Mouse (Mus musculus) urinary bladder, adult 2 months (tissue): ENCODE results near the gene Med20. TPM values are rescaled to one million over a fixed set of nuclear protein-coding genes. Genes with fewer than 3 reads are reported as not detected.

Experiments
- DNase-seq: peaks from one replicate; pipeline ENCODE4 v3.0.0; 2022; ENCODE audit warnings: low spot score
- polyA plus RNA-seq: library from polyadenylated mRNA; depleted of rRNA; stranded (reverse); fragments of >200 nt; gene quantifications from 2 replicates; pipeline ENCODE4 v1.2.3, GENCODE M21; 2012; rRNA removed

Med20 gene
- polyA plus RNA-seq, result 33.7 and 48.5 TPM in 2 replicates

- peak; percentile 89 for DNase-seq
Measured at GRCm38 (mm10) chr17:47610849-47611660, at the start of gene Med20, which contains the start of the genes Bysl and Gm20517. Gene Med20 (plus strand): TSS chr17:47611582. Gene Bysl (minus strand): TSS chr17:47611492. Gene Gm20517 (plus strand): TSS chr17:47611589.

DNA sequence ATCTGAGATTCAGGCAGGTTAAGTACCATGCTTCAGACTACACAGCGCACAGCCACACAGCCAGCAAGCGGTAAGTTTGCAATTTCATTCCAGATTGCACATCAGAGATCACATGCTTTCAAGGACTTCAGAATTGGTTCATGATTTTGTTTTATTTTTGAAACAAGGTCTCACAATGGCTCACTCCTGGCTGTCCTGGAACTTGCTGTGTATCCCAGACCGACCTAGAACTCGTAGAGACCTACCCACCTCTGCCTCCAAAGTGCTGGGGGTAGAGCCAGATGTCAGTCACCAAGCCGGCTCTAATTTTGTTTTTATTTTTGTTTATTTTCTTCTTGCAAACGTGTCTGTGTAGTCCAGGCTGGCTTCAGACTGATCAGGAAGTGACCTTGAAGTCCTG lies 48.5 kb upstream of the Med20 start:
- no peak for DNase-seq

GRCm38 (mm10) chr17:47564612-47565011 lies 46.8 kb upstream of the Med20 start:
- no peak for DNase-seq

- DNase-seq, result no peak
Measured at GRCm38 (mm10) chr17:47566133-47566532, 45.2 kb upstream of the Med20 start.

- no peak for DNase-seq
Measured at GRCm38 (mm10) chr17:47567271-47567670, 44.1 kb upstream of the Med20 start.

DNA sequence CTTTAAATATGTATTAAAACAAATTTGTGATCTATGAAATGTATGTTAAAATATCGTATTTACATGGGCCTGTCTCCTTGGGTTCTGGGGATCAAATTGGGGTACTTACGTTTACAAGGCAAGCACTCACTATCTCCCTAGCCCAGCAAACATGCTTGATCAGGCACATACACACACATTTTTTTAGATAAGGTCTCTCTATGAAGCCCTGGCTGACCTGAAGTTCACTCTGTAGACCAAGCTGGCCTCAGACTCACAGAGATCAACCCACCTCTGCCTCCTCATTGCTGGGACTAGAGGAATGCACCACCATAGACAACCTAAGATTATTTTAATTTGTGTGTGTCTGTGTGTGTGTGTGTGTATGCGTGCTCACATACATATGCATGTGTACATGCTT lies 43.0 kb upstream of the Med20 start:
- no peak for DNase-seq

DNA sequence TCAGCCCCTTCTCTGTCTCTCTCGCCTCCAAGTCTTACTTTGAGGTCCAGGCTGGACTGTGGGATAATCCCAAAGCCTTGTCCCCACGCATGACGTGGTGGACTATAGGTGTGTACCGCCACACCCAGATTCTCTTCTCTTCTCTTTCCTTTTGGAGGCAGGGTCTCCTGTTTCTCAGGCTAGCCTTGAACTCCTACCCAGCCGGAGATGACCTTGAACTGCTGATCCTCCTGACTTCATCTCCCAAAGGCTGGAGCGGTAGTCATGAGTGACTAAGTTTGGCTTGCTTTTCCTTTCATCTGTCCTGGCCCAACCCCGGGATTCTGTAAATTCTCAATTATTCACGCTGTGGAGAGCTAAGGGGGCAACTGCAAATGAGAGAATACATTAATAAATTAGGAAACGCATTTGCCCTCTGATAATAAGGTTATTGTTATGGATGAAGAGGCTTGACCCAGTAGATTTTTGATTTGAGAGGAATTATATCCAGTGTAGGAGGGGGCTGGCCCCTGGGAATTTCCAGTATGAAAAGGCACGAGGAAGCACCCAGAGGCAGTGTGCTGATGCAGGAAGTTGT lies 42.3 kb upstream of the Med20 start:
- no peak for DNase-seq

DNA sequence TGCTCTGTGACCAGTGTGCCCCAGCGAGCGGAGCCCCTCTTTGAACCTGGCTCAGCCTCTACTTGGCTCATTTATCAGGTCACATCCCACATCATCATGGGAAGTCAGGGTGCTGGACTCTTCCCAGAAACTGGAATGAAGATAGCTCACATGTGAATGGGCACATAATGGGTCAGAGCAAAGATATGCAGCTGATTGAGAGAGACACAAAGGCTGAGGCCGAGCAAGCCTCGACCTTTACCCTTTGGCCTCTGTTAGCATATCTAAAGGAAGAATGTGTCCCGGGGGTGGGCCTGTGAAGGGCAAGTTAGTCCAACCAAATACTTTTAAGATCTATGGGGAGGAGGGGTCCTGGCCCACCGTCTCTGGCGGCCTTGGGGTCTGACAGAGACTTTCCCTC lies 39.8 kb upstream of the Med20 start:
- DNase-seq, result no peak

DNA sequence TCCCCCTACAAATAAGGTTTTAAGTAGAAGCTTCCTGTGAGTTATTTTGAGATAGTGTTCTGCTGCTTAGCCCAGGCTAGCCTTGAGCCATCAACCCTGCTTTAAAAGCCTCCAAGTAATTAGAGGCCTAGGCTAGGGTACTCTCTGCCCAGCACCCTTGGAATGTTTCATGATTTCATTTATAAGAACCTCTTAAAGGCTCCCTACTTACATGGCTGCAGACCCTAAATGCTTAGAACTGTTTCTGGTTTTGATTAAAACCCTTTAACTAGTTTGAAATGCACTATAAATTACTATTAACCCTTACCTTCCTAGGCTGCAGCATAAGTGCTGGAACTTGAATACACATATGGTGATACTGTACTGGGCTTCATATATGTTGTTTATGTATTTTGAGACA lies 38.9 kb upstream of the Med20 start:
- DNase-seq, result no peak

DNA sequence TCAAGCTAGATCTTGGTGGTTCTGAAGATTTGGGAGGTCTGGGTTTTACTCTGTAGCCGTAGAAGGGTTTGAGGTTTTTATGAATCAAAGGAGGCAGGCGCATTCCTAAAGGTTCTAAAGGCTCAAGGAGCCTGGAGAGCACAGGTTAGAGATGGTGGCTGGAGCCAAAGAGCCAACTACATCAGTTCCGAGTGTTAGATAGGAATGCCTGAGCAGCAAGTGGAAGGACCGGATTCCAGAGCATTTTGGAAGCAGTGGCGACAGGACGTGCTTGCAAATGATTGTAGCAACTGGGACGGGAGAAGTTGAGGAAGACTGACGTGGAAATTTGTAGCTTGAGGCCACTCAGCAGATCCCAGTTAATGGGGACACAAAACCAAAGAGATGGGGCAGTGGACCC lies 37.4 kb upstream of the Med20 start:
- no peak for DNase-seq

GRCm38 (mm10) chr17:47574830-47575229 lies 36.6 kb upstream of the Med20 start:
- DNase-seq, result no peak

DNA sequence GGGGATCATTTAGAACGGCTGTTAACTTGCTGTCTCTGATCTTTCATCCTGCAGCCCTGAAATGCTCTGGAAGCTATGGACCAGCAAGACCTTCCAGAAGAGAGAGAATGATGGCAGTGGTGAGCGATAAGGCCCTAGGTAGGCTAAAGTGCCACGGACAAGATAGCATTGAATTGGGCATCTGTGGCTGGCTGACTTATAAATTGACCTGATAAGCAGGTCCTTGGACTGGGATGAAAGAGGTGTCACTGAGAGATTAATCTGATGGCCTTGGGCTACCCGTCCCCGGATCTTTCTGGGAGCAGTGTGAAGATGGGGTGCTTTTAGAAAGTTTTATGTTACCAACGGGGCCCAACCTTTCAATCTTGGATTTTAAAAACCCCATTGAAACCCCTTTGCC lies 32.7 kb upstream of the Med20 start:
- no peak for DNase-seq

GRCm38 (mm10) chr17:47580962-47581361 lies 30.4 kb upstream of the Med20 start:
- no peak for DNase-seq

GRCm38 (mm10) chr17:47588517-47588916 lies 22.9 kb upstream of the Med20 start:
- DNase-seq, result no peak

- DNase-seq, result no peak
Measured at GRCm38 (mm10) chr17:47591073-47591472, 20.3 kb upstream of the Med20 start.

- peak; percentile 81 for DNase-seq
Measured at GRCm38 (mm10) chr17:47593215-47593853, 18.0 kb upstream of the Med20 start.

DNA sequence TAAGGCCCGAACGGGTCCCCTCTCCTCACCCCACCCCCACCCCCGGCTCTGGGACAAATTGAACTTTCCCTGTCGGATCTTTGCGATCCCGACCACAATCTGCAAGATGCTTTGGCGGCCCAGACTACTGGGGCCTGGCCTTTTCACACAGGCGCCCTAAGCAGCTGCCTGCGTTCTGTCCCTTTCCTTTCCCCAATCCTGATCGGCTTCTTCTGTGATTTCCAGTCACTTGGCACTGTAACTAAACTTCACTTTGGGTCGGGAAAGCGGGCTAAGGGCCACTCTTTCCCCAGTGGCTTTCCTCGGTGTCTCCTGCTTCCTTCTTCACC lies 17.6 kb upstream of the Med20 start:
- DNase-seq, result peak; percentile 36

DNA sequence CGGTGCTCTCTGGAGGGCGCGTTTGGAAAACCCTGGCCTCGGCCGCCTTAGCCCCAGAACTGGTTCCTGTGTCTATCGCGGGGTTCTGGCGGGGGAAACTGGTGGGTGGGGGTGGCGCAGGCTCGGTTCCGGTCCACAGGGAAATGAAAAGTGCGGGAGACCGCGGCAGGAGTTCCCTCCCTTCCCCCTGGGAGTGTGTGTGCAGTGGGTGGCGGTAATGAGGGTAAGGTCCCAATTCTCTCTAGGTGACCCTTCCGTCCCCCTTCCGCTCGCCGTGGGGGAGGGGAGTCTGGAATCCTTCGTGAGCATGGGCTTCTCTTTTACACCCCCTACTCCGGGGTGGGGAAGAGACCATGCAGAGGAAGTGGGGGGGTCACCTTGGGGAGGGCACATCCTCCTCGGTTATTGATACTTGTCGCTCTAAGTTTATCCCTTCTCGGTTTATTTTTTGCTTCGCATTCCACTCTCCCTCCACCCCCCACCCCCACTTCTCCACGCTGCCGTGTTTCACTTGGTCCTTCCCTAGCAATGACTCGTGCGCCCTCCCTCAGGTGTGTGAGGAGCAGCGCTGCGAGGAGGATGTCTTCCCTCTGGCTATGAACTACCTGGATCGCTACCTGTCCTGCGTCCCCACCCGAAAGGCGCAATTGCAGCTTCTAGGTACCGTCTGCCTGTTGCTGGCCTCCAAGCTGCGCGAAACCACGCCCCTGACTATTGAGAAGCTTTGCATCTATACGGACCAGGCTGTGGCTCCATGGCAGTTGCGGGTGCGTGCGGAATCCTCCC lies 17.0 kb upstream of the Med20 start:
- DNase-seq, result peak; percentile 44

- no peak for DNase-seq
Measured at GRCm38 (mm10) chr17:47594969-47595247, 16.5 kb upstream of the Med20 start.

- peak; percentile 34 for DNase-seq
Measured at GRCm38 (mm10) chr17:47595248-47596161, 15.9 kb upstream of the Med20 start.

GRCm38 (mm10) chr17:47596162-47596838 lies 15.1 kb upstream of the Med20 start:
- no peak for DNase-seq
